Mouse (Mus musculus): ENCODE data around the gene Fam90a1a.

DNA sequence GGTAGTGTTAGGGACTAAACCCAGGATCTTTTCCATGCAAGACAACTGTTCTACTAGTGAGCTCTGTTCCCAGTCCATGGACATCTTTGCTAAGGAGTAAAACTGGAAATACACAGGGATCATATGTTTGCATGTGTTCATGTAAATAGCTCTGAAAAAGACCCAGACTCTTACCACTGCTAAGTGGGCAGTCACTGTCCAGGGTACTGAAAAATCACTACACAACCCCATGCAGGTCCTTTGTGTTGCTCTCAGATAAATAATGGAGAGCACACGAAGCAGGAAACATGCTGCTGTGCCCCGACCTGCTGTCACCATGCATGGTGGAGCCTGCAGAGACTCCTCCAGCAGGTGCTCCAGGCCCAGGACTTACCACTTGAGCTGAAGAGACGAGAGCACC lies 36.7 kb downstream of the Fam90a1a start:
- no peak for TF ChIP-seq CTCF (IDR thresholded peaks at IDR 0.05; ENCODE audit: low read depth)
- TF ChIP-seq EP300 (IDR thresholded peaks at IDR 0.05; ENCODE audit: low read depth), result no peak
